Mouse (Mus musculus): ENCODE measurements around the gene Trim61. TPM values are rescaled to one million over a fixed set of nuclear protein-coding genes. Genes with fewer than 3 reads are reported as not detected.
"Not testable (repeated sequence)": the region's sequence is repeated elsewhere in the genome, so short reads cannot be mapped to it uniquely, and the experiment has no call there.

The Trim61 gene
- polyA plus RNA-seq, 1 experiment from 2014 or later: not detected

DNA sequence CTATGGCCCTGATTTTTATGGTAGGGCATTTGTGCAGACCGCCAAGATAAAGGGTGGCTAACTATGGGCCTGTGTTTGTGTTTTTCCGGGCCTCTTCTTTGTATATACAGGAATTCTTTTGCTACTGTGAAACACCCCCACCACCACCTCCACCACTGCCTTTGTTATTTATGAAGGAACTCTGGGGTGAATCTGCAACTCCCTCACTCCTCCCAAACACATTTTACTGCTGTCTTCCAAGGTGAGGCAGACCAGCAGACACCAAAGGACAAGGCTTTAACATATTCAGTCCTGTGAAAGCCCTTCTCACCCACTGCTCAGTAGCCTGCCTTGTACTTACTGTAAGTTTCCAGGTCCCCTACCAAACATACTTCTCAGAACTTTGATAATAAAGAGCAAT, 15.8 kb upstream of the Trim61 start:
- Histone ChIP-seq H3K27ac (no peak overlapping the region), H3K4me2 (replicated peaks) (no peak overlapping the region), H3K9me3 (no peaks in the 10 kb centered on the region), H3K36me3 (no peaks in the 10 kb centered on the region), H3K4me3 (replicated peaks) (no peak overlapping the region), H3K4me1 (replicated peaks) (0 out of 2 replicates have a peak, but pooled peaks cover 5% of the 10 kb centered on the region), H3K27me3 (replicated peaks) (no peaks in the 10 kb centered on the region), H3K9ac (no peak overlapping the region)
- no peak for ATAC-seq
- 33% methylated on average over 2 of the region's 2 CpGs for WGBS

DNA sequence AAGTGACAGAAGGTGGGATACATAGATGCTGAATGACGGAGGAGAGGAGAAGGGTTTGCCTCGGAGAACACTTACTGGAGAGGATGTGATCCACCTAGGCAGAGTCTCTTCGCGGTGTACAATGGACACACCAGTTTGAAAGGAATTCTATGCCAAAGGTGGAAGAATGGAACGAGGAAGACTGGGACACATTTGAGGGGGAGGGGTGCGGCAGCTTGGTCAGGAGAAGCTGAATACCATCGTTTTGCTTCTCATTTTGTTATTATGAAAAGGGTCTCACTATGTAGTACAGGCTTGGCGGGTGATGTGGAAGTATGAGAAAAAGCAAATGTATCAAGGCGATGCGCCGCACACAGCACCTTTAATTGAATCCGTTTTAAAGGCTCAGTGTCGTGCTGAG, 14.7 kb upstream of the Trim61 start:
- no peaks in the 10 kb centered on the region for H3K36me3 ChIP-seq
- no peaks in the 10 kb centered on the region for H3K9me3 ChIP-seq
- H3K9ac ChIP-seq: no peak overlapping the region
- WGBS: 80% methylated on average over 13 of the region's 13 CpGs
- no peak for ATAC-seq
- 0 out of 2 replicates have a peak, but pooled peaks cover 5% of the 10 kb centered on the region for H3K4me1 ChIP-seq (replicated peaks)
- H3K27ac ChIP-seq: no peak overlapping the region
- no peaks in the 10 kb centered on the region for H3K27me3 ChIP-seq (replicated peaks)
- H3K4me3 ChIP-seq (replicated peaks): no peak overlapping the region
- no peak overlapping the region for H3K4me2 ChIP-seq (replicated peaks)

GRCm38 (mm10) chr8:65032107-65032506, 13.8 kb upstream of the Trim61 start:
- H3K4me2 ChIP-seq (replicated peaks): no peak overlapping the region
- H3K9me3 ChIP-seq: no peaks in the 10 kb centered on the region
- no peak for ATAC-seq
- H3K36me3 ChIP-seq: no peaks in the 10 kb centered on the region
- 0 out of 2 replicates have a peak, but pooled peaks cover 5% of the 10 kb centered on the region for H3K4me1 ChIP-seq (replicated peaks)
- no peak overlapping the region for H3K9ac ChIP-seq
- H3K4me3 ChIP-seq (replicated peaks): no peak overlapping the region
- no peaks in the 10 kb centered on the region for H3K27me3 ChIP-seq (replicated peaks)
- H3K27ac ChIP-seq: no peak overlapping the region
- WGBS: 95% methylated on average over 1 of the region's 1 CpGs

DNA sequence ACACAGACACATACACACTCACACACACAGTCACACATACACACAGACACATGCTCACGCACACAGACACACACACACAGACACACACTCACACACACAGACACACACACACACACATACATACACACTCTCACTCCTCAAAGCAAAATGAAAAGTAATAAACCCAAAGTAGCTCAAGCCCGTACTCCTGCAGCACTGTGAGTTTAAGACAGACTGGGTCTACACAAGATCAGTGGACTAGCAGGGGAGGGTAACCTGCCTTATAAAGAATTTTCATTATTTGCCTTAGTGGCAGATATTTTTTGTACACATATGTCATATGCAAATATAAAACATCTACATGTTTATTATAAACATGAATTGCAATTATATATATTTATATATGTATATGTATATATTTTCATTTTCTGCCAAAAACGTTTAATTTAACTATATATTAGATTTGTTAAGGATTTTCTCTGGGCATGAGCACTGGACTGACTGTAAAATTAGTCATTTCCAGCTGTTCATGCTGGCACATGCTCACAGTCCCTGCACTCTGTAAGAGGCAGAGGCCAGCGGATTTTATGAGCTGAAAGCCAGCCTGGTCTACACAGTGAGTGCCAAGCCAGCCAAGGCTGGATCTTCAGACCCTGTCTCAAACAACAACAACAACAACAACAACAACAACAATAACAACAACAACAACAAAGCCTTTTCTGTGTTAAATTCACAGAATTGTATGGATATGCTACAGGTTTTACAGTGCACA, 12.6 kb upstream of the Trim61 start:
- Histone ChIP-seq H3K27me3 (replicated peaks) (no peaks in the 10 kb centered on the region), H3K36me3 (no peaks in the 10 kb centered on the region), H3K4me2 (replicated peaks) (no peak overlapping the region), H3K27ac (no peak overlapping the region), H3K4me1 (replicated peaks) (0 out of 2 replicates have a peak, but pooled peaks cover 5% of the 10 kb centered on the region), H3K9me3 (no peaks in the 10 kb centered on the region), H3K4me3 (replicated peaks) (no peak overlapping the region), H3K9ac (no peak overlapping the region)
- no peak for ATAC-seq
- 67% methylated on average over 4 of the region's 4 CpGs for WGBS

DNA sequence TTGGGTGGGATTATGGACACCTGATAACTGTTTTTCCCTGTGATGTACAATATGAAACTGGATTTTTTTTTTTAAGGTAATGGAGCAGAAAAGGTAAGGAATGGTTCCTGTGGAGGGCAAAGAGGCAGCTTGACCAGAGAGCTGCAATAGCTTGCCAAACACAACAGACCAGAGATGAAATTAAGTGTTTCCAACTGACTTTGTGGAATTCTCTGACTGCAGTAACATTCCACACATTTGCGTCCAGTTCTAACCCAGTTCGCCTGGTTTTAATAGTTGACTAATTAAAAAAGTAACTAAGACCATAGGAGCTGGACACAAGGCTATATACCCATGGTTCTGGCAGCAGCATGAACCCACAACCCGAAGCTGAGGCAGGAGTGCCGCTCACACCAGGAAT, 11.5 kb upstream of the Trim61 start:
- no peak overlapping the region for H3K4me3 ChIP-seq (replicated peaks)
- no peak overlapping the region for H3K27ac ChIP-seq
- H3K36me3 ChIP-seq: no peaks in the 10 kb centered on the region
- H3K9ac ChIP-seq: no peak overlapping the region
- no peaks in the 10 kb centered on the region for H3K27me3 ChIP-seq (replicated peaks)
- H3K9me3 ChIP-seq: no peaks in the 10 kb centered on the region
- 84% methylated on average over 4 of the region's 4 CpGs for WGBS
- no peak overlapping the region for H3K4me2 ChIP-seq (replicated peaks)
- no peak for ATAC-seq
- 0 out of 2 replicates have a peak, but pooled peaks cover 5% of the 10 kb centered on the region for H3K4me1 ChIP-seq (replicated peaks)

GRCm38 (mm10) chr8:65028959-65029686, 10.8 kb upstream of the Trim61 start:
- no peaks in the 10 kb centered on the region for H3K36me3 ChIP-seq
- H3K27me3 ChIP-seq (replicated peaks): no peaks in the 10 kb centered on the region
- no peak for ATAC-seq
- no peak overlapping the region for H3K27ac ChIP-seq
- 77% methylated on average over 12 of the region's 12 CpGs for WGBS
- H3K4me2 ChIP-seq (replicated peaks): no peak overlapping the region
- H3K4me3 ChIP-seq (replicated peaks): no peak overlapping the region
- H3K9me3 ChIP-seq: no peaks in the 10 kb centered on the region
- no peak overlapping the region for H3K9ac ChIP-seq
- 0 out of 2 replicates have a peak, but pooled peaks cover 2% of the 10 kb centered on the region for H3K4me1 ChIP-seq (replicated peaks)

DNA sequence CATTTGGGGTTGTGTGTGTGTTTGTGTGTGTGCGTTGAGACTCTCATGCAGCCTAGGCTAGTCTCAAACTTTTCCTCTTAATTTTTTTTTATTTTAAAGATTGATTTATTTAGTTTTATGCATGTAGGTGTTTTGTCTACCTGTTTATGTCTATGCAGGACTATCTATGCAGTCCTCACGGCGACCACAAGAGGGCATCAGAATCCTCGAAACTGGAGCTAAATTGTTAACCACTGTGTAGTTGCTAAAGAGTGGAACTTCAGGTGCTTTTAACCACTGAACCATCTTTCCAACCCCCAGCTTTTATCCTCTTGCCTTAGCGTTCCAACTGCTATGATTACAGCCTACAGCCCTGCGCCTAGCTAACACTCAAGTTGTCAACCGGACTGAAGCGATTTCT, 4.2 kb upstream of the Trim61 start:
- Histone ChIP-seq H3K9ac (no peak overlapping the region), H3K4me1 (replicated peaks) (no peaks in the 10 kb centered on the region), H3K9me3 (no peaks in the 10 kb centered on the region), H3K27me3 (replicated peaks) (no peaks in the 10 kb centered on the region), H3K4me2 (replicated peaks) (no peak overlapping the region), H3K27ac (no peak overlapping the region), H3K36me3 (no peaks in the 10 kb centered on the region), H3K4me3 (replicated peaks) (no peak overlapping the region)
- ATAC-seq: no peak
- WGBS: 46% methylated on average over 8 of the region's 8 CpGs

GRCm38 (mm10) chr8:65007616-65008015, 10.7 kb downstream of the Trim61 start:
- H3K4me3 ChIP-seq (replicated peaks); H3K27me3 ChIP-seq (replicated peaks); H3K9ac ChIP-seq; H3K4me1 ChIP-seq (replicated peaks); H3K27ac ChIP-seq; ATAC-seq; H3K36me3 ChIP-seq; H3K9me3 ChIP-seq; H3K4me2 ChIP-seq (replicated peaks): not testable (repeated sequence)
- WGBS: 85% methylated on average over 6 of the region's 6 CpGs

- no peaks in the 10 kb centered on the region for H3K27me3 ChIP-seq (replicated peaks)
- no peak overlapping the region for H3K9ac ChIP-seq
- H3K27ac ChIP-seq: no peak overlapping the region
- ATAC-seq: no peak
- no peaks in the 10 kb centered on the region for H3K4me1 ChIP-seq (replicated peaks)
- H3K4me2 ChIP-seq (replicated peaks): no peak overlapping the region
- no peaks in the 10 kb centered on the region for H3K9me3 ChIP-seq
- no peak overlapping the region for H3K4me3 ChIP-seq (replicated peaks)
- H3K36me3 ChIP-seq: no peaks in the 10 kb centered on the region
- WGBS: 84% methylated on average over 4 of the region's 4 CpGs
Observed at GRCm38 (mm10) chr8:64998806-64999365, 19.4 kb downstream of the Trim61 start.

DNA sequence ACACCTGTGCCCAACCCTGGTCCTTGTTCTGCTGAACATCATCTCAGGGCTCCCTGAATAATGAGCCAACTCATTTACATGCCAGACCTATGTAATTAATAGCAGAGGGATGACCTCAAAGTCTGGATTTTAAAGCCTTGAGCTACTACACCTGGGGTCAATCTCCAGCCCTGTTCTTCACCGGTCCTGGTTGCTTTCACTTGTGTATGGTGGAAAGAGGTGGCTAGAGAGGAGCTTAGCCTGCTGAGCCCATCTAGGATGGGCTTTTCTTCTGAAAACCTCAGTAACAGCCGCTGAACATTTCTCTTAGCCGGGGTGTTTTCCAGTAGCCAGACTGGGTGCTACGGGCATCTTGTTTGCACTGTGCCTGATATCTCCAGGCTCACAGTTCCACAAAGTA, 30.6 kb downstream of the Trim61 start, which contains the start of gene Trim75:
TSS of gene Trim75 (minus strand) at position 101 of the 400 bp plus-strand sequence.
- Histone ChIP-seq H3K27me3 (replicated peaks) (no peaks in the 10 kb centered on the region), H3K9ac (no peak within 1 kb of the TSS), H3K4me3 (replicated peaks) (no peak within 1 kb of the TSS), H3K4me2 (replicated peaks) (no peak within 1 kb of the TSS), H3K4me1 (replicated peaks) (no peaks in the 10 kb centered on the region), H3K36me3 (no peaks in the 10 kb centered on the region), H3K9me3 (no peaks in the 10 kb centered on the region), H3K27ac (no peak within 1 kb of the TSS)
- ATAC-seq: no peak
- 84% methylated on average over 4 of the region's 4 CpGs for WGBS

DNA sequence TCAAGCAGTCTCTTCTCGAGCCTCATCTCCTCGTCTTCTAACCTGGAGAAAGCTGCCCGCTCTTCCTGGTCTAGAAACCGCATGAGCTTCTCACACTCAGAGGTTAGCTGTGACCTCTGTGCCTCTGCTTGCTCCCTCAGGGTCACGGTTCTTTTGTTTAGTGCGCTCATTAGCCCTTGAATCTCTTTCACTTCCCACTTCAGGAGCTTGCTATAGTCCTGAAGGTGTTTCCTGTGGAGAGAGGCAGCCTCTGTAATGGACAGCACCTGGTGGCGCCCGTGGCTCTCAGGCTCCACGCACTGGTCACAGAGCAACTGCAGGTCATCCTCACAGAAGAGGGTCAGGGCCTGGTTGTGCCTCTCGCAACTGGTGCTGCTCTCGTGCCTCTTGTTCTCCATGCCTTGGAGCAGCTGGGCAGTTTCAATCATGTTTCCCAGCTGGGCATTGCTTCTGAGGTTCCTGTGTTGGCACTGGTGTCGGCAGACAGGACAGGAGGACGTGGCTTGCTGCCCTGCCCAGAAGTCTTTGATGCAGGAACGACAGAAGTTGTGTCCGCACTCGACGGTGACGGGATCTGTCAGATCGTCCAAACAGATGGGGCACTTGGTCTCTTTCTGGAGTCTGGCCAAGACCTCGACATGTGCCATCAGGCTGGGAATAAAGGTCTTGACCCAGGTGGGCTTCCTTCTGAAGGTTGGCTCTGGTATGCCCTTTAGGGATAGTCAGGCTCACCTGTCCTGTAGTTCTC, 35.0 kb downstream of the Trim61 start:
- H3K4me2 ChIP-seq (replicated peaks): no peak overlapping the region
- WGBS: 71% methylated on average over 20 of the region's 20 CpGs

More for the DNA sequence above, 35.0 kb downstream of the Trim61 start:
- no peaks in the 10 kb centered on the region for H3K9me3 ChIP-seq
- no peaks in the 10 kb centered on the region for H3K27me3 ChIP-seq (replicated peaks)
- no peak overlapping the region for H3K4me3 ChIP-seq (replicated peaks)
- ATAC-seq: no peak
- no peak overlapping the region for H3K9ac ChIP-seq
- no peak overlapping the region for H3K27ac ChIP-seq
- no peaks in the 10 kb centered on the region for H3K36me3 ChIP-seq
- no peaks in the 10 kb centered on the region for H3K4me1 ChIP-seq (replicated peaks)

All from intestine, embryonic 15.5 days (tissue).